Mouse (Mus musculus): ENCODE data around the gene Fgfr2. TPM values are rescaled to one million over a fixed set of nuclear protein-coding genes. Genes with fewer than 3 reads are reported as not detected.

The Fgfr2 gene
- polyA plus RNA-seq, 1 experiment, result 14.7 TPM

GRCm38 (mm10) chr7:130943280-130943895 lies 2179.8 kb downstream of the Fgfr2 start:
- Histone ChIP-seq H3K27ac (ENCODE audit: insufficient read depth, low read depth, low read length) (no peak overlapping the region), H3K36me3 (ENCODE audit: control insufficient read depth, insufficient read depth, low read length) (no peaks in the 10 kb centered on the region), H3K4me1 (ENCODE audit: control insufficient read depth, insufficient read depth, insufficient read length, low read length) (no peaks in the 10 kb centered on the region), H3K4me3 (ENCODE audit: low read depth, low read length) (no peak overlapping the region), H3K27me3 (ENCODE audit: control insufficient read depth, insufficient read depth, low read length) (0 out of 2 replicates have a peak, but pooled peaks cover 4% of the 10 kb centered on the region)
- 74% methylated on average over 9 of the region's 9 CpGs for WGBS
- TF ChIP-seq CTCF (IDR thresholded peaks at IDR 0.05; ENCODE audit: extremely low read depth, insufficient read length, insufficient replicate concordance, low read depth, low read length) (no peak), POLR2A (IDR thresholded peaks at IDR 0.05; ENCODE audit: low read depth, low read length) (no peak)

- no peaks in the 10 kb centered on the region for H3K4me1 ChIP-seq (ENCODE audit: control insufficient read depth, insufficient read depth, insufficient read length, low read length)
- no peak for TF ChIP-seq CTCF (IDR thresholded peaks at IDR 0.05; ENCODE audit: extremely low read depth, insufficient read length, insufficient replicate concordance, low read depth, low read length)
- TF ChIP-seq POLR2A (IDR thresholded peaks at IDR 0.05; ENCODE audit: low read depth, low read length), result no peak
- H3K27me3 ChIP-seq (ENCODE audit: control insufficient read depth, insufficient read depth, low read length), result peaks cover 21% of the 10 kb centered on the region
- no peaks in the 10 kb centered on the region for H3K36me3 ChIP-seq (ENCODE audit: control insufficient read depth, insufficient read depth, low read length)
- no peak overlapping the region for H3K4me3 ChIP-seq (ENCODE audit: low read depth, low read length)
- H3K27ac ChIP-seq (ENCODE audit: insufficient read depth, low read depth, low read length), result no peak overlapping the region
- 73% methylated on average over 8 of the region's 8 CpGs for WGBS
These were observed 2182.4 kb downstream of the Fgfr2 start for GRCm38 (mm10) chr7:130940733-130941132.

GRCm38 (mm10) chr7:130938896-130939295 lies 2184.3 kb downstream of the Fgfr2 start:
- peaks cover 28% of the 10 kb centered on the region for H3K27me3 ChIP-seq (ENCODE audit: control insufficient read depth, insufficient read depth, low read length)
- WGBS, result 78% methylated on average over 8 of the region's 8 CpGs
- no peak overlapping the region for H3K4me3 ChIP-seq (ENCODE audit: low read depth, low read length)
- no peak overlapping the region for H3K27ac ChIP-seq (ENCODE audit: insufficient read depth, low read depth, low read length)
- H3K36me3 ChIP-seq (ENCODE audit: control insufficient read depth, insufficient read depth, low read length), result no peaks in the 10 kb centered on the region
- TF ChIP-seq POLR2A (IDR thresholded peaks at IDR 0.05; ENCODE audit: low read depth, low read length) (no peak), CTCF (IDR thresholded peaks at IDR 0.05; ENCODE audit: extremely low read depth, insufficient read length, insufficient replicate concordance, low read depth, low read length) (no peak)
- H3K4me1 ChIP-seq (ENCODE audit: control insufficient read depth, insufficient read depth, insufficient read length, low read length), result no peaks in the 10 kb centered on the region

GRCm38 (mm10) chr7:130938005-130938404 lies 2185.1 kb downstream of the Fgfr2 start:
- TF ChIP-seq CTCF (IDR thresholded peaks at IDR 0.05; ENCODE audit: extremely low read depth, insufficient read length, insufficient replicate concordance, low read depth, low read length) (no peak), POLR2A (IDR thresholded peaks at IDR 0.05; ENCODE audit: low read depth, low read length) (no peak)
- 46% methylated on average over 4 of the region's 4 CpGs for WGBS
- H3K4me3 ChIP-seq (ENCODE audit: low read depth, low read length), result no peak overlapping the region
- no peaks in the 10 kb centered on the region for H3K36me3 ChIP-seq (ENCODE audit: control insufficient read depth, insufficient read depth, low read length)
- peaks cover 28% of the 10 kb centered on the region for H3K27me3 ChIP-seq (ENCODE audit: control insufficient read depth, insufficient read depth, low read length)
- no peak overlapping the region for H3K27ac ChIP-seq (ENCODE audit: insufficient read depth, low read depth, low read length)
- H3K4me1 ChIP-seq (ENCODE audit: control insufficient read depth, insufficient read depth, insufficient read length, low read length), result no peaks in the 10 kb centered on the region

GRCm38 (mm10) chr7:130937266-130937841 lies 2185.8 kb downstream of the Fgfr2 start:
- H3K36me3 ChIP-seq (ENCODE audit: control insufficient read depth, insufficient read depth, low read length), result no peaks in the 10 kb centered on the region
- WGBS, result 31% methylated on average over 12 of the region's 12 CpGs
- H3K4me1 ChIP-seq (ENCODE audit: control insufficient read depth, insufficient read depth, insufficient read length, low read length), result no peaks in the 10 kb centered on the region
- TF ChIP-seq CTCF (IDR thresholded peaks at IDR 0.05; ENCODE audit: extremely low read depth, insufficient read length, insufficient replicate concordance, low read depth, low read length), result no peak
- no peak for TF ChIP-seq POLR2A (IDR thresholded peaks at IDR 0.05; ENCODE audit: low read depth, low read length)
- peaks cover 28% of the 10 kb centered on the region for H3K27me3 ChIP-seq (ENCODE audit: control insufficient read depth, insufficient read depth, low read length)
- no peak overlapping the region for H3K4me3 ChIP-seq (ENCODE audit: low read depth, low read length)
- H3K27ac ChIP-seq (ENCODE audit: insufficient read depth, low read depth, low read length), result no peak overlapping the region

GRCm38 (mm10) chr7:130936472-130936951 lies 2186.6 kb downstream of the Fgfr2 start:
- no peak overlapping the region for H3K27ac ChIP-seq (ENCODE audit: insufficient read depth, low read depth, low read length)
- no peak for TF ChIP-seq CTCF (IDR thresholded peaks at IDR 0.05; ENCODE audit: extremely low read depth, insufficient read length, insufficient replicate concordance, low read depth, low read length)
- WGBS, result under 1% methylated on average over 49 of the region's 49 CpGs

GRCm38 (mm10) chr7:130935793-130936471 lies 2187.2 kb downstream of the Fgfr2 start, which contains the start of gene Htra1:
Htra1 (plus strand) TSS chr7:130936111.
- Histone ChIP-seq H3K27me3 (ENCODE audit: control insufficient read depth, insufficient read depth, low read length) (peaks cover 28% of the 10 kb centered on the region), H3K36me3 (ENCODE audit: control insufficient read depth, insufficient read depth, low read length) (no peaks in the 10 kb centered on the region), H3K4me1 (ENCODE audit: control insufficient read depth, insufficient read depth, insufficient read length, low read length) (no peaks in the 10 kb centered on the region), H3K27ac (ENCODE audit: insufficient read depth, low read depth, low read length) (no peak within 1 kb of the TSS), H3K4me3 (ENCODE audit: low read depth, low read length) (peak within 1 kb of the TSS; percentile 54)
- under 1% methylated on average over 70 of the region's 70 CpGs for WGBS
- TF ChIP-seq POLR2A (IDR thresholded peaks at IDR 0.05; ENCODE audit: low read depth, low read length) (no peak), CTCF (IDR thresholded peaks at IDR 0.05; ENCODE audit: extremely low read depth, insufficient read length, insufficient replicate concordance, low read depth, low read length) (no peak)

More at GRCm38 (mm10) chr7:130936472-130936951, 2186.6 kb downstream of the Fgfr2 start:
- Histone ChIP-seq H3K4me3 (ENCODE audit: low read depth, low read length) (peak overlapping the region; percentile 54), H3K4me1 (ENCODE audit: control insufficient read depth, insufficient read depth, insufficient read length, low read length) (no peaks in the 10 kb centered on the region), H3K27me3 (ENCODE audit: control insufficient read depth, insufficient read depth, low read length) (peaks cover 28% of the 10 kb centered on the region), H3K36me3 (ENCODE audit: control insufficient read depth, insufficient read depth, low read length) (no peaks in the 10 kb centered on the region)

Data from small intestine, adult 2 months (tissue).